Mouse (Mus musculus): Measurements from ENCODE around the gene Syt7.

DNA sequence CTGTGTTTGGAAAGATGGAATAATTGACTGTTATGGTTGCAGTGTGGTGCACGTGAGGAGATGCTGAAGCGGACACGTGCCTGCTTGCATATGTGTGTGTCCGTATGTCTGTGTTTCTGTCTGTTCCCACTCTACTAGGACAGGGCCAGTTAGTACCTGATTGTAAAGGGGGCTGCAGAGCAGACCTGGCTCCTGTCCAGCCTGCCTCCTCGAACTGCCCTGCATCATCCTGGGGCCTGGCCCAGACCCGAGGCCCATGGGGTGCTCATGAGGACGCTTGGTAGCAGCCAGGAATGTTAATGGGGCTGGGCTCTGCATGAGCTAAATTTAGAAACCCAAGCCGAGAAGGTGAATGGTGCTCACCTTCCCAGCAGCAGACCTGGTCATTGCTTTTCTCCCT lies 28.0 kb downstream of the Syt7 start:
- TF ChIP-seq CTCF (IDR thresholded peaks at IDR 0.05; ENCODE audit: low read depth, low read length), result no peak
- no peak for TF ChIP-seq POLR2AphosphoS5 (IDR thresholded peaks at IDR 0.05; ENCODE audit: insufficient replicate concordance, low read depth, low read length)
- TF ChIP-seq GATA2 (IDR thresholded peaks at IDR 0.05; ENCODE audit: borderline replicate concordance, low read depth, low read length), result no peak
- TF ChIP-seq TAL1 (conservative IDR thresholded peaks at IDR 0.05; ENCODE audit: low read depth, low read length), result no peak
- no peak for TF ChIP-seq GATA1 (IDR thresholded peaks at IDR 0.05; ENCODE audit: borderline replicate concordance, low read length)

Measured in G1E (cell line).